Mouse (Mus musculus) liver, embryonic 15.5 days (tissue): ENCODE results near the gene Pds5b. TPM values are rescaled to one million over a fixed set of nuclear protein-coding genes. Genes with fewer than 3 reads are reported as not detected.

Source experiments
- ATAC-seq: fragments of 200-750 bp; cut with Nextera tagmentation; 2 replicates; pipeline ENCODE4 v1.8.0; 2017; ENCODE audit warnings: moderate number of reproducible peaks, mild to moderate bottlenecking, moderate library complexity; ENCODE audit not compliant: insufficient read depth
- H3K27ac ChIP-seq: fragments of 300-500 bp; sonication (generic); replicated peaks from 2 replicates; pipeline ENCODE4 v1.5.1; 2015; ENCODE audit warnings: mild to moderate bottlenecking, inconsistent platforms
- H3K27me3 ChIP-seq: fragments of 300-500 bp; sonication (generic); 2 replicates; pipeline ENCODE4 v1.6.1; 2015; ENCODE audit warnings: mild to moderate bottlenecking, inconsistent platforms
- H3K36me3 ChIP-seq: fragments of 300-500 bp; sonication (generic); replicated peaks from 2 replicates; pipeline ENCODE4 v1.6.1; 2015; ENCODE audit warnings: moderate library complexity, mild to moderate bottlenecking, inconsistent platforms
- H3K4me1 ChIP-seq: fragments of 300-500 bp; sonication (generic); replicated peaks from 2 replicates; pipeline ENCODE4 v1.6.1; 2015; ENCODE audit warnings: inconsistent platforms
- H3K4me2 ChIP-seq: fragments of 300-500 bp; sonication (generic); 2 replicates; pipeline ENCODE4 v1.6.1; 2015; ENCODE audit warnings: moderate library complexity, mild to moderate bottlenecking, inconsistent platforms
- H3K4me3 ChIP-seq: fragments of 300-500 bp; sonication (generic); replicated peaks from 2 replicates; pipeline ENCODE4 v1.5.1; 2015; ENCODE audit warnings: mild to moderate bottlenecking, inconsistent platforms
- H3K9ac ChIP-seq: fragments of 300-500 bp; sonication (generic); 2 replicates; pipeline ENCODE4 v1.6.1; 2015; ENCODE audit warnings: moderate library complexity, mild to moderate bottlenecking, inconsistent platforms
- H3K9me3 ChIP-seq: fragments of 300-500 bp; sonication (generic); replicated peaks from 2 replicates; pipeline ENCODE4 v1.6.1; 2016; ENCODE audit warnings: inconsistent platforms
- WGBS: fragments of 180-500 bp; shearing (Covaris S2); methylation state at CpG from one replicate; pipeline ENCODE4 v1.1.7; 2015; ENCODE audit warnings: mixed read lengths; ENCODE audit not compliant: insufficient replicate concordance; 5-methylcytosine and 5-hydroxymethylcytosine counted together
- polyA plus RNA-seq: library from polyadenylated mRNA; unstranded; fragments of >200 nt; fragmentation: Nextera tagmentation; extraction: Ambion mirVana; gene quantifications from 2 replicates; pipeline ENCODE4 v1.2.1, GENCODE M21; 2015

The Pds5b gene
- polyA plus RNA-seq, 1 experiment from 2014 or later: 9.2 TPM

- peaks cover 35% of the 10 kb centered on the region for H3K36me3 ChIP-seq
- H3K27me3 ChIP-seq: no peaks in the 10 kb centered on the region
Observed at GRCm38 (mm10) chr5:150788261-150788660, 114.7 kb downstream of the Pds5b start.

DNA sequence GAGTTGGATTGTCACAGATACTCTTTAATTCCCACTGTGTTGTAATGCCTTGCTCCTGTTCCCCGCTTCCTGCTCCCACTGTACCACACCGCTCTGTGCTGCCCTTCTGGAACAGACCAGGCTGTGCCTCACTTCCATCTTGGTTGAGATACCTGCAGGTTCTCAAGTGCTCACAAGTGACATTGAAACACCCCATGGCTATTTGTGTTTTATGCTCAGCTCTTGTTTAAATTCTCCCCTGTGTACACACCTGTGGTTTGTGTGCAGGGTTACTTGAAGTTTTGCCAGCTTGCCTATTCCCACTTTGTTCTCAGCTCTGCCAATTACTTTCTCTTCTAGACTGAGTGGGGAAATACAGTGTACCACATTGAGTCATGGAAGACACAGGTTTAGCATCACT is 115.5 kb downstream of the Pds5b start:
- ATAC-seq: no peak
- no peak overlapping the region for H3K4me3 ChIP-seq
- H3K4me2 ChIP-seq: no peak overlapping the region
- no peak overlapping the region for H3K9ac ChIP-seq
- no peak overlapping the region for H3K27ac ChIP-seq
- H3K36me3 ChIP-seq: peaks cover 33% of the 10 kb centered on the region
- no peaks in the 10 kb centered on the region for H3K4me1 ChIP-seq
- H3K9me3 ChIP-seq: no peaks in the 10 kb centered on the region
- no peaks in the 10 kb centered on the region for H3K27me3 ChIP-seq
- 79% methylated on average over 2 of the region's 2 CpGs for WGBS

More at GRCm38 (mm10) chr5:150788261-150788660, 114.7 kb downstream of the Pds5b start:
- H3K4me1 ChIP-seq: no peaks in the 10 kb centered on the region
- H3K9ac ChIP-seq: no peak overlapping the region
- 86% methylated on average over 4 of the region's 4 CpGs for WGBS
- H3K27ac ChIP-seq: no peak overlapping the region
- no peak overlapping the region for H3K4me3 ChIP-seq
- ATAC-seq: no peak
- H3K4me2 ChIP-seq: no peak overlapping the region
- no peaks in the 10 kb centered on the region for H3K9me3 ChIP-seq

GRCm38 (mm10) chr5:150794181-150794580 is 120.6 kb downstream of the Pds5b start:
- H3K36me3 ChIP-seq: peaks cover 46% of the 10 kb centered on the region
- H3K4me3 ChIP-seq: no peak overlapping the region
- no peaks in the 10 kb centered on the region for H3K27me3 ChIP-seq
- no peaks in the 10 kb centered on the region for H3K4me1 ChIP-seq
- no peaks in the 10 kb centered on the region for H3K9me3 ChIP-seq
- H3K27ac ChIP-seq: no peak overlapping the region
- ATAC-seq: no peak
- no peak overlapping the region for H3K4me2 ChIP-seq
- WGBS: 85% methylated on average over 6 of the region's 6 CpGs
- no peak overlapping the region for H3K9ac ChIP-seq

GRCm38 (mm10) chr5:150800056-150800455 is 126.5 kb downstream of the Pds5b start:
- no peak for ATAC-seq
- H3K9me3 ChIP-seq: no peaks in the 10 kb centered on the region
- H3K4me3 ChIP-seq: no peak overlapping the region
- peaks cover 35% of the 10 kb centered on the region for H3K36me3 ChIP-seq
- H3K9ac ChIP-seq: no peak overlapping the region
- no peaks in the 10 kb centered on the region for H3K4me1 ChIP-seq
- WGBS: 77% methylated on average over 2 of the region's 2 CpGs
- no peak overlapping the region for H3K4me2 ChIP-seq
- H3K27ac ChIP-seq: no peak overlapping the region
- H3K27me3 ChIP-seq: no peaks in the 10 kb centered on the region

DNA sequence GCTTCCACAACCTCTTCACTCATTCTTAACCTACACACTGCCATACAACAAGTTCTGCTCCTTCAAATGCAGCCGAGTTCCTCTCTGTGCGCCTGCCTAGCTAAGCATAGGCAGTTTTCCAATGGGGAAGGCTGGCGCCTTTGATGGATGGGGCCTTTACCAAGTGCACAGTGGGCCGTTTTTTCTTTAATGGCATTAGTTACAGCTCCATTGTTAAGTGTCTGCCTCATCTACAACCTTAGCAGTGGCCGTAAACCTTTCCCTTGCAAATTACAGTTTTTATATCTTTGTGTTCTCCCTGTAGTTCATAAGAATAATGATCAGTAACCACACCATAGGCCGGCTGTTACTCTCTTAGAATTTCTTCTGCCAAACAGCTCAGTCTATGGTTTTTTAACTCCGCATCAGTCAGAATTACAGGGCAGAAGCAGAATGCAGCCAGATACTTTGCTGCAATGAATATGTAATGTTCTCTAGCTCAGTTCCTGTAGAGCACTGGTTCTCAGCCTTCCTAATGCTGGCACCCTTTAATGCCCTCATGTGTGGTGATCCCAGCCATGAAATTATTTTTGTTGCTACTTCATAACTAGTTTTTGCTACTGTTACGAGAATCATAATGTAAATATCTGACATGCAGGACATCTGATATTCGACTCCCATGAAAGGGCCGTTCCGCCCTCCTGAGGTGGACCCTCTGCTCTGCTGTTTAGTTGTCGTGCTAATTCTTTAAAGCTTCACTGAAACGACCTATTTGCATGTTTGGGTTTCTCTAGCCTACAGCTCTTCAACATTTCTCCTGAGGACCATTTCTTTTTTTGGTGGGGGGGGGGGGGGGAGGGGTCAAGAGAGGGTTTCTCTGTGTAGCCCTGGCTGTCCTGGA is 140.8 kb downstream of the Pds5b start:
- no peak overlapping the region for H3K4me3 ChIP-seq
- no peaks in the 10 kb centered on the region for H3K4me1 ChIP-seq
- WGBS: 75% methylated on average over 13 of the region's 13 CpGs
- H3K9me3 ChIP-seq: no peaks in the 10 kb centered on the region
- no peaks in the 10 kb centered on the region for H3K36me3 ChIP-seq
- ATAC-seq: no peak
- H3K27me3 ChIP-seq: no peaks in the 10 kb centered on the region
- H3K27ac ChIP-seq: no peak overlapping the region
- H3K9ac ChIP-seq: no peak overlapping the region
- no peak overlapping the region for H3K4me2 ChIP-seq

GRCm38 (mm10) chr5:150815400-150815799 is 141.9 kb downstream of the Pds5b start:
- H3K4me2 ChIP-seq: no peak overlapping the region
- H3K27ac ChIP-seq: no peak overlapping the region
- no peak overlapping the region for H3K9ac ChIP-seq
- WGBS: 68% methylated on average over 4 of the region's 4 CpGs
- no peaks in the 10 kb centered on the region for H3K27me3 ChIP-seq
- H3K36me3 ChIP-seq: no peaks in the 10 kb centered on the region
- no peaks in the 10 kb centered on the region for H3K4me1 ChIP-seq
- H3K4me3 ChIP-seq: no peak overlapping the region
- ATAC-seq: no peak
- no peaks in the 10 kb centered on the region for H3K9me3 ChIP-seq

GRCm38 (mm10) chr5:150816775-150817174 is 143.2 kb downstream of the Pds5b start:
- H3K4me3 ChIP-seq: no peak overlapping the region
- no peaks in the 10 kb centered on the region for H3K27me3 ChIP-seq
- no peaks in the 10 kb centered on the region for H3K9me3 ChIP-seq
- no peak for ATAC-seq
- H3K4me2 ChIP-seq: no peak overlapping the region
- H3K36me3 ChIP-seq: no peaks in the 10 kb centered on the region
- no peaks in the 10 kb centered on the region for H3K4me1 ChIP-seq
- no peak overlapping the region for H3K27ac ChIP-seq
- no peak overlapping the region for H3K9ac ChIP-seq
- 65% methylated on average over 5 of the region's 5 CpGs for WGBS

DNA sequence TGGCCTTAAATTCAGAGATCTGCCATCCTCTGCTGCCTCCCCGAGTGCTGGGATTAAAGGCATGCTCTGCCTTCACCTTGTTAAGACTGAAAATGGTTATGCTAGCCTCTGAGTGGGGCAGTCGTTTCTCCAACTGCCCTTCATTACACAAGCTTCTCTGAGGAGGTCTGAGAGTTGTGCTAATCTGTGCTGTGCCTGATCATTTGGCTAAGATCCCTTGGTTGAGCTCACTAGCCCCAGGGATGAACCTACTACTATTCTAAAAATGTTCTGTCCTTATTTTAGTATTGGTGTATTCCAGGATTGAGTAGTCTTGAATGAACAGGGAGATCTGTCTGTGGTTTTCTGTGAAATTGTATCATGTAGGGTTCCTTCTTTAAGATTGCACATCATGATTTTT is 144.5 kb downstream of the Pds5b start:
- Histone ChIP-seq H3K4me1 (no peaks in the 10 kb centered on the region), H3K9me3 (no peaks in the 10 kb centered on the region), H3K27me3 (no peaks in the 10 kb centered on the region), H3K36me3 (no peaks in the 10 kb centered on the region), H3K9ac (no peak overlapping the region), H3K27ac (no peak overlapping the region), H3K4me2 (no peak overlapping the region), H3K4me3 (no peak overlapping the region)
- ATAC-seq: no peak
- WGBS: 47% methylated on average over 2 of the region's 2 CpGs

DNA sequence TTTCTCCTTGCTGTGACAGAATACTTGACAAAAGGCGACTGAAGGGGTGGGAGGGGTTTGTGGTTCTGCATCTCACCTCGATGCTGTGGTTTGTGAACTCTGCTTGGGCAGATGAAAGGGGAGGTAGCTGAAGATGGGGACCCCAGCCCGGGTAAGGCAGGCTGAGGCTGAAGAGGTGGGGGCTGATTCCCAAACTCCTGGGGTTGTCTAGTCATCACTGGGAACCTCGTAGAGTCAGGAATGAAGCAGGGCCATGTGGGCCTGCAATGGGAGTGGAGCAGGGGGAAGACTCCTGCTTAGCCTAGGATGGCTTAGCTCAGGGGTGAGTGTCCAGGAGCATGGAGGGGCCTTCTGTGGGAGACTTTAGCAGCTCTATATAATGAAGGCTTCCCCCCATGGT is 145.3 kb downstream of the Pds5b start:
- Histone ChIP-seq H3K27me3 (no peaks in the 10 kb centered on the region), H3K27ac (no peak overlapping the region), H3K4me2 (no peak overlapping the region), H3K9ac (no peak overlapping the region), H3K4me1 (no peaks in the 10 kb centered on the region), H3K36me3 (no peaks in the 10 kb centered on the region), H3K4me3 (no peak overlapping the region), H3K9me3 (no peaks in the 10 kb centered on the region)
- no peak for ATAC-seq
- 47% methylated on average over 4 of the region's 4 CpGs for WGBS

DNA sequence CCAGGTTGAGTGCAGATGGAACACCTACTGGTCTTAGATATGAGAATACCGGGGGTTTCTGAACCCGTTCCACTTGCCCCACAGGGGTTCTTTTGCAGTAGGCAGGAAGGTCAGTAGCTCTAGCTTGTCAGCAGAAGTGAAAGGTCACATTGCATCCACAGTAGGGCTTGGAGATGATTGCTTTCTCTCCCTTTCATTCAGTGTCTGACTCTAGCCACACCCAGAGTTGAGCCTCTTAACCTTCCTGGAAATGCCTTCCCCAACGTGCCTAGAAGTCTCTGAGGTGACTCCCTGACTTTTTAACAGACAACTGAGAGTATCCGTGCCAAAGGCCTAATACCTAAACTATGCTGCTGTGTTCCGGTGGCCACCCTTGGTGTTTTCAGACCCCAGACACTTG is 146.0 kb downstream of the Pds5b start:
- no peaks in the 10 kb centered on the region for H3K9me3 ChIP-seq
- WGBS: 64% methylated on average over 5 of the region's 5 CpGs
- H3K4me2 ChIP-seq: no peak overlapping the region
- no peak overlapping the region for H3K4me3 ChIP-seq
- H3K27ac ChIP-seq: no peak overlapping the region
- H3K4me1 ChIP-seq: no peaks in the 10 kb centered on the region
- no peaks in the 10 kb centered on the region for H3K27me3 ChIP-seq
- ATAC-seq: no peak
- H3K36me3 ChIP-seq: no peaks in the 10 kb centered on the region
- no peak overlapping the region for H3K9ac ChIP-seq

GRCm38 (mm10) chr5:150821152-150821551 is 147.6 kb downstream of the Pds5b start:
- no peak overlapping the region for H3K4me3 ChIP-seq
- H3K27ac ChIP-seq: no peak overlapping the region
- H3K9me3 ChIP-seq: no peaks in the 10 kb centered on the region
- H3K27me3 ChIP-seq: no peaks in the 10 kb centered on the region
- no peak overlapping the region for H3K9ac ChIP-seq
- H3K4me2 ChIP-seq: no peak overlapping the region
- no peaks in the 10 kb centered on the region for H3K36me3 ChIP-seq
- ATAC-seq: no peak
- H3K4me1 ChIP-seq: no peaks in the 10 kb centered on the region
- WGBS: 82% methylated on average over 4 of the region's 4 CpGs

DNA sequence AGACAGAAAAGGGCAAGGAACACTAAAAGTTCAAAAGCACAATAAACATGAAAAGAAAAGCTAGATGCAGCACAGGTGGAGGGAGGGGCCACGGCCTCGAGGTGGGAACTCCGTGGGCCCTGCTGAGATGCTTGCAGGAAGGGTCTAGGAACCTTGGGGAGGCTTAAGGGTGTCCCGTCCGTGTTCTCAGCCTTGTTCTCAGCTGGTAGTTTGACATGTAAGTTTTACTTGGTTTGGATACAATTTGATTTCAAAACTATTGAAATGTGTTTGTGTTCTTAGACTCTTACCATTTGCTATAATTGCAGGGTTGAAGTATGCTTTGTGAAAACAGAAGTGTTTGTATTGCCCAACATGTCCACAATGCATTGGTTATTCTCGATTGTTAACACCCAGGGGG is 149.2 kb downstream of the Pds5b start:
- H3K9me3 ChIP-seq: no peaks in the 10 kb centered on the region
- no peak overlapping the region for H3K9ac ChIP-seq
- H3K4me2 ChIP-seq: no peak overlapping the region
- no peaks in the 10 kb centered on the region for H3K36me3 ChIP-seq
- H3K27me3 ChIP-seq: no peaks in the 10 kb centered on the region
- H3K4me3 ChIP-seq: no peak overlapping the region
- no peak overlapping the region for H3K27ac ChIP-seq
- ATAC-seq: no peak
- WGBS: 53% methylated on average over 6 of the region's 6 CpGs
- no peaks in the 10 kb centered on the region for H3K4me1 ChIP-seq
